Mouse (Mus musculus) c-Kit-positive CD71-negative TER-119-negative erythroid progenitor cells, embryonic 14.5 days (primary cell): Measurements from ENCODE around the gene Hmcn1.
A peak's percentile ranks its signal among the peaks of the same experiment; 100 is the strongest.

Source experiments
- DNase-seq: peaks from one replicate; pipeline ENCODE4 v3.0.0-alpha.2; 2013; ENCODE audit warnings: low read depth

Hmcn1 gene

GRCm38 (mm10) chr1:150779902-150780301 is 213.3 kb downstream of the Hmcn1 start:
- DNase-seq, result no peak

- DNase-seq, result no peak
Observed at GRCm38 (mm10) chr1:150776741-150777140, 216.5 kb downstream of the Hmcn1 start.

- DNase-seq, result no peak
Observed at GRCm38 (mm10) chr1:150775742-150776141, 217.5 kb downstream of the Hmcn1 start.

- no peak for DNase-seq
Observed at GRCm38 (mm10) chr1:150772958-150773357, 220.3 kb downstream of the Hmcn1 start.

GRCm38 (mm10) chr1:150770948-150771521 is 222.2 kb downstream of the Hmcn1 start:
- no peak for DNase-seq

- no peak for DNase-seq
Observed at GRCm38 (mm10) chr1:150769836-150770235, 223.4 kb downstream of the Hmcn1 start.

GRCm38 (mm10) chr1:150761678-150762077 is 231.6 kb downstream of the Hmcn1 start:
- DNase-seq, result no peak

- no peak for DNase-seq
Observed at GRCm38 (mm10) chr1:150760801-150761331, 232.4 kb downstream of the Hmcn1 start.

GRCm38 (mm10) chr1:150759476-150760079 is 233.7 kb downstream of the Hmcn1 start:
- DNase-seq, result peak; percentile 24

GRCm38 (mm10) chr1:150753920-150754319 is 239.3 kb downstream of the Hmcn1 start:
- no peak for DNase-seq

GRCm38 (mm10) chr1:150748783-150749182 is 244.5 kb downstream of the Hmcn1 start:
- no peak for DNase-seq

GRCm38 (mm10) chr1:150747771-150748170 is 245.5 kb downstream of the Hmcn1 start:
- no peak for DNase-seq

GRCm38 (mm10) chr1:150743097-150743843 is 250.0 kb downstream of the Hmcn1 start:
- no peak for DNase-seq

- no peak for DNase-seq
Observed at GRCm38 (mm10) chr1:150742376-150743087, 250.7 kb downstream of the Hmcn1 start.

GRCm38 (mm10) chr1:150711438-150711837 is 281.8 kb downstream of the Hmcn1 start:
- no peak for DNase-seq

GRCm38 (mm10) chr1:150706502-150706901 is 286.7 kb downstream of the Hmcn1 start:
- no peak for DNase-seq

GRCm38 (mm10) chr1:150697749-150698148 is 295.5 kb downstream of the Hmcn1 start:
- no peak for DNase-seq

GRCm38 (mm10) chr1:150682044-150682443 is 311.2 kb downstream of the Hmcn1 start:
- DNase-seq, result no peak

- DNase-seq, result no peak
Observed at GRCm38 (mm10) chr1:150681433-150681832, 311.8 kb downstream of the Hmcn1 start.

- DNase-seq, result no peak
Observed at GRCm38 (mm10) chr1:150681006-150681405, 312.2 kb downstream of the Hmcn1 start.

- DNase-seq, result no peak
Observed at GRCm38 (mm10) chr1:150680345-150680744, 312.9 kb downstream of the Hmcn1 start.

GRCm38 (mm10) chr1:150645314-150645713 is 347.9 kb downstream of the Hmcn1 start:
- DNase-seq, result no peak
